ENCODE assay signal across 8 mouse cellular contexts in the genomic region with DNA sequence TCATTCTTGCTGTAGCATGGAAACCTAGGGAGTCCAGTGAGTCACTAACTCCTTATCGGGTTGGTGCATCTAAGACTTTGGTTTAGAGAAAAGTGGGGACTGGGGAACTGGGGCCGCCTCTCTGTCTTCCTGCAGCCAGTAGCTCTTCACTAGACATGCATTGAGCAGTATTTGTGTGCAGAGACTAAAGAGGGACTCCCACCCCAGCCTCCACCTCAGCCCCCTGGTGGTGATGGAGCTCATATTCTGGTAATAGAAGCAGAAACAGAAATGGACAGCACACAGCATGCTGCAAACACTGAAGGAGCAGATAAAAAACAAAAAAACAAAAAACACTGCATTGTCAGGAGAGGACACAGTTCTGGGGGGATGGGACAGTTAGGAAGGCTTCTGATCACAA.
DNase-seq lines count a peak whose midpoint lies in the region; ATAC-seq and TF ChIP-seq lines count a peak whose summit lies in the region.

No protein-coding gene starts in this region.

- TF ChIP-seq POLR2A in cerebellum, adult 2 months (IDR thresholded peaks at IDR 0.05; ENCODE audit: borderline replicate concordance, insufficient read depth, low read length): no peak

- H3K4me3 ChIP-seq in forebrain, postnatal 0 days (ENCODE audit: low read depth, low read length): no peak overlapping the region
- H3K4me3 ChIP-seq in forebrain, embryonic 15.5 days: no peak overlapping the region
- H3K4me3 ChIP-seq in midbrain, embryonic 11.5 days (ENCODE audit: low read depth, low read length): no peak overlapping the region
- no peak overlapping the region for H3K4me3 ChIP-seq in midbrain, embryonic 16.5 days (ENCODE audit: low read depth, low read length)
- H3K4me3 ChIP-seq in embryonic facial prominence, embryonic 11.5 days (ENCODE audit: low read depth, low read length): no peak overlapping the region
- H3K4me3 ChIP-seq in cerebellum, adult 2 months (replicated peaks; ENCODE audit: insufficient read depth, low read depth, low read length): no peak overlapping the region

- H3K36me3 ChIP-seq in forebrain, postnatal 0 days (ENCODE audit: insufficient read depth): no peaks in the 10 kb centered on the region
- H3K36me3 ChIP-seq in forebrain, embryonic 15.5 days: no peaks in the 10 kb centered on the region
- no peaks in the 10 kb centered on the region for H3K36me3 ChIP-seq in midbrain, embryonic 11.5 days (ENCODE audit: control insufficient read depth, insufficient read depth, low read length)
- no peaks in the 10 kb centered on the region for H3K36me3 ChIP-seq in midbrain, embryonic 16.5 days (ENCODE audit: control insufficient read depth, insufficient read depth, low read length)
- H3K36me3 ChIP-seq in embryonic facial prominence, embryonic 11.5 days (replicated peaks; ENCODE audit: control insufficient read depth, insufficient read depth, low read depth, low read length): no peaks in the 10 kb centered on the region

- no peak for DNase-seq in forebrain, postnatal 0 days
- DNase-seq in midbrain, embryonic 11.5 days (ENCODE audit: low spot score, missing footprints): no peak
- DNase-seq in embryonic facial prominence, embryonic 11.5 days (ENCODE audit: low spot score): peak; percentile 60
- no peak for DNase-seq in layer of hippocampus, adult 9-11 months
- DNase-seq in cerebellum, adult 2 months: no peak

- H3K4me1 ChIP-seq in forebrain, postnatal 0 days (ENCODE audit: insufficient read depth): no peaks in the 10 kb centered on the region
- H3K4me1 ChIP-seq in forebrain, embryonic 15.5 days: no peaks in the 10 kb centered on the region
- H3K4me1 ChIP-seq in midbrain, embryonic 11.5 days (ENCODE audit: control insufficient read depth, insufficient read depth, low read length): no peaks in the 10 kb centered on the region
- no peaks in the 10 kb centered on the region for H3K4me1 ChIP-seq in midbrain, embryonic 16.5 days (ENCODE audit: control insufficient read depth, insufficient read depth, low read length)
- no peaks in the 10 kb centered on the region for H3K4me1 ChIP-seq in embryonic facial prominence, embryonic 11.5 days (ENCODE audit: control insufficient read depth, insufficient read depth, low read length)
- H3K4me1 ChIP-seq in cerebellum, adult 2 months (ENCODE audit: control insufficient read depth, insufficient read depth, low read length): no peaks in the 10 kb centered on the region

- H3K4me2 ChIP-seq in forebrain, postnatal 0 days (ENCODE audit: low read depth): no peak overlapping the region
- no peak overlapping the region for H3K4me2 ChIP-seq in forebrain, embryonic 15.5 days (replicated peaks)
- H3K4me2 ChIP-seq in midbrain, embryonic 11.5 days: no peak overlapping the region
- H3K4me2 ChIP-seq in midbrain, embryonic 16.5 days (ENCODE audit: low read length): no peak overlapping the region
- H3K4me2 ChIP-seq in embryonic facial prominence, embryonic 11.5 days (ENCODE audit: low read depth, low read length): no peak overlapping the region

- no peak overlapping the region for H3K9ac ChIP-seq in forebrain, postnatal 0 days
- H3K9ac ChIP-seq in forebrain, embryonic 15.5 days (replicated peaks): no peak overlapping the region
- H3K9ac ChIP-seq in midbrain, embryonic 11.5 days (ENCODE audit: low read length): no peak overlapping the region
- no peak overlapping the region for H3K9ac ChIP-seq in midbrain, embryonic 16.5 days (ENCODE audit: low read depth, low read length)
- H3K9ac ChIP-seq in embryonic facial prominence, embryonic 11.5 days (replicated peaks; ENCODE audit: low read length): no peak overlapping the region

- WGBS in forebrain, postnatal 0 days: 75% methylated on average over 2 of the region's 2 CpGs
- WGBS in forebrain, embryonic 15.5 days: 77% methylated on average over 2 of the region's 2 CpGs
- WGBS in midbrain, embryonic 11.5 days: 78% methylated on average over 2 of the region's 2 CpGs
- 65% methylated on average over 2 of the region's 2 CpGs for WGBS in midbrain, embryonic 16.5 days
- 75% methylated on average over 2 of the region's 2 CpGs for WGBS in embryonic facial prominence, embryonic 11.5 days
- 79% methylated on average over 2 of the region's 2 CpGs for WGBS in cerebellum, adult 2 months

- TF ChIP-seq CTCF in forebrain, postnatal 0 days (IDR thresholded peaks at IDR 0.05; ENCODE audit: low read depth): peak; percentile 48
- TF ChIP-seq CTCF in cerebellum, adult 2 months (IDR thresholded peaks at IDR 0.05; ENCODE audit: borderline replicate concordance, insufficient read depth, low read depth, low read length): no peak

- H3K9me3 ChIP-seq in forebrain, postnatal 0 days (ENCODE audit: low read length): no peaks in the 10 kb centered on the region
- H3K9me3 ChIP-seq in forebrain, embryonic 15.5 days: no peaks in the 10 kb centered on the region
- H3K9me3 ChIP-seq in midbrain, embryonic 11.5 days (ENCODE audit: control insufficient read depth, low read length): no peaks in the 10 kb centered on the region
- no peaks in the 10 kb centered on the region for H3K9me3 ChIP-seq in midbrain, embryonic 16.5 days (replicated peaks; ENCODE audit: control insufficient read depth, low read length, poor library complexity, severe bottlenecking)
- H3K9me3 ChIP-seq in embryonic facial prominence, embryonic 11.5 days (replicated peaks; ENCODE audit: control insufficient read depth, low read length): no peaks in the 10 kb centered on the region

- ATAC-seq in forebrain, postnatal 0 days: no peak
- no peak for ATAC-seq in forebrain, embryonic 15.5 days (replicated peaks)
- peak; percentile 61; the same call in 1 of the 2 replicates for ATAC-seq in midbrain, embryonic 11.5 days (ENCODE audit: low FRiP score)
- no peak for ATAC-seq in midbrain, embryonic 16.5 days
- ATAC-seq in embryonic facial prominence, embryonic 11.5 days (replicated peaks; ENCODE audit: insufficient number of reproducible peaks, low FRiP score, low TSS enrichment, low read depth): no peak
- peak; percentile 44; the same call in 1 of the 2 replicates for ATAC-seq in neutrophil, adult 5-6 weeks (ENCODE audit: extremely low read depth, insufficient number of reproducible peaks, low FRiP score, poor library complexity, severe bottlenecking)

- no peak overlapping the region for H3K27ac ChIP-seq in forebrain, postnatal 0 days (ENCODE audit: low read depth, low read length)
- no peak overlapping the region for H3K27ac ChIP-seq in forebrain, embryonic 15.5 days (replicated peaks)
- H3K27ac ChIP-seq in midbrain, embryonic 11.5 days (ENCODE audit: low read depth, low read length): no peak overlapping the region
- no peak overlapping the region for H3K27ac ChIP-seq in midbrain, embryonic 16.5 days (ENCODE audit: low read length)
- no peak overlapping the region for H3K27ac ChIP-seq in embryonic facial prominence, embryonic 11.5 days (replicated peaks; ENCODE audit: low read depth, low read length)
- no peak overlapping the region for H3K27ac ChIP-seq in cerebellum, adult 2 months (ENCODE audit: insufficient read depth, low read length)

- H3K27me3 ChIP-seq in forebrain, postnatal 0 days (ENCODE audit: insufficient read depth, low read length): no peaks in the 10 kb centered on the region
- H3K27me3 ChIP-seq in forebrain, embryonic 15.5 days: no peaks in the 10 kb centered on the region
- H3K27me3 ChIP-seq in midbrain, embryonic 11.5 days (ENCODE audit: control insufficient read depth, insufficient read depth, low read length): no peaks in the 10 kb centered on the region
- H3K27me3 ChIP-seq in midbrain, embryonic 16.5 days (ENCODE audit: control insufficient read depth, insufficient read depth, low read depth, low read length): no peaks in the 10 kb centered on the region
- H3K27me3 ChIP-seq in embryonic facial prominence, embryonic 11.5 days (ENCODE audit: control insufficient read depth, insufficient read depth, low read length): no peaks in the 10 kb centered on the region
- H3K27me3 ChIP-seq in cerebellum, adult 2 months (ENCODE audit: control insufficient read depth, insufficient read depth, low read length): no peaks in the 10 kb centered on the region; the same call in 1 of the 2 replicates

Comparison
In these comparisons a context has a peak if more than half of its experiments do, and no peak if none do; other contexts are left out.
1. ATAC-seq: peak in midbrain, embryonic 11.5 days (single experiment) and neutrophil, adult 5-6 weeks (single experiment); none in forebrain, postnatal 0 days (single experiment), forebrain, embryonic 15.5 days (single experiment), midbrain, embryonic 16.5 days (single experiment) and embryonic facial prominence, embryonic 11.5 days (single experiment).